Mouse (Mus musculus): ENCODE measurements around the gene Edn3. TPM values are rescaled to one million over a fixed set of nuclear protein-coding genes. Genes with fewer than 3 reads are reported as not detected.

The Edn3 gene
- polyA plus RNA-seq (2014; fragmentation: Nextera tagmentation; extraction: Ambion mirVana): 7.0 and 7.9 TPM in 2 replicates

- peak; percentile 44 for DNase-seq (ENCODE audit: low spot score)
- no peak within 1 kb of the TSS for H3K27ac ChIP-seq (ENCODE audit: low read depth, low read length)
- WGBS: under 1% methylated on average over 47 of the region's 48 CpGs
Observed at GRCm38 (mm10) chr2:174760479-174761121, at the start of gene Edn3. TSS of gene Edn3 (plus strand) at chr2:174760619.

GRCm38 (mm10) chr2:174712043-174712442, 48.4 kb upstream of the Edn3 start:
- Histone ChIP-seq H3K4me2 (ENCODE audit: low read depth) (no peak overlapping the region), H3K27me3 (ENCODE audit: control insufficient read depth, insufficient read depth, low read length) (no peaks in the 10 kb centered on the region), H3K27ac (ENCODE audit: low read depth, low read length) (no peak overlapping the region), H3K4me1 (ENCODE audit: control insufficient read depth, insufficient read depth, low read length) (no peaks in the 10 kb centered on the region), H3K36me3 (ENCODE audit: control insufficient read depth, insufficient read depth, low read length) (no peaks in the 10 kb centered on the region), H3K9ac (ENCODE audit: low read length) (no peak overlapping the region), H3K4me3 (ENCODE audit: low read depth, low read length) (no peak overlapping the region), H3K9me3 (ENCODE audit: control insufficient read depth, low read length) (no peaks in the 10 kb centered on the region)
- 100% methylated on average over 1 of the region's 1 CpGs for WGBS
- no peak for DNase-seq (ENCODE audit: low spot score)
- no peak for ATAC-seq (ENCODE audit: insufficient read depth, low FRiP score, low TSS enrichment)

More at GRCm38 (mm10) chr2:174760479-174761121, at the start of gene Edn3:
- peak within 1 kb of the TSS; percentile 39 for H3K4me3 ChIP-seq (ENCODE audit: low read depth, low read length)
- H3K4me2 ChIP-seq (ENCODE audit: low read depth): peak within 1 kb of the TSS; percentile 88
- H3K36me3 ChIP-seq (ENCODE audit: control insufficient read depth, insufficient read depth, low read length): no peaks in the 10 kb centered on the region
- ATAC-seq (ENCODE audit: insufficient read depth, low FRiP score, low TSS enrichment): peak; percentile 54
- H3K27me3 ChIP-seq (ENCODE audit: control insufficient read depth, insufficient read depth, low read length): no peaks in the 10 kb centered on the region
- no peaks in the 10 kb centered on the region; the same call in 1 of the 2 replicates for H3K4me1 ChIP-seq (ENCODE audit: control insufficient read depth, insufficient read depth, low read length)
- peak within 1 kb of the TSS; percentile 68 for H3K9ac ChIP-seq (ENCODE audit: low read length)
- no peaks in the 10 kb centered on the region for H3K9me3 ChIP-seq (ENCODE audit: control insufficient read depth, low read length)

- Histone ChIP-seq H3K4me1 (ENCODE audit: control insufficient read depth, insufficient read depth, low read length) (no peaks in the 10 kb centered on the region), H3K9me3 (ENCODE audit: control insufficient read depth, low read length) (no peaks in the 10 kb centered on the region), H3K36me3 (ENCODE audit: control insufficient read depth, insufficient read depth, low read length) (no peaks in the 10 kb centered on the region), H3K4me3 (ENCODE audit: low read depth, low read length) (no peak overlapping the region), H3K9ac (ENCODE audit: low read length) (no peak overlapping the region), H3K27me3 (ENCODE audit: control insufficient read depth, insufficient read depth, low read length) (no peaks in the 10 kb centered on the region), H3K4me2 (ENCODE audit: low read depth) (no peak overlapping the region), H3K27ac (ENCODE audit: low read depth, low read length) (no peak overlapping the region)
- ATAC-seq (ENCODE audit: insufficient read depth, low FRiP score, low TSS enrichment): no peak
- no peak for DNase-seq (ENCODE audit: low spot score)
Observed at GRCm38 (mm10) chr2:174715938-174716337, 44.5 kb upstream of the Edn3 start.

- ATAC-seq (ENCODE audit: insufficient read depth, low FRiP score, low TSS enrichment) (no peak), DNase-seq (ENCODE audit: low spot score) (no peak)
- 90% methylated on average over 4 of the region's 4 CpGs for WGBS
- no peak overlapping the region for H3K27ac ChIP-seq (ENCODE audit: low read depth, low read length)
- no peak overlapping the region for H3K4me2 ChIP-seq (ENCODE audit: low read depth)
- no peaks in the 10 kb centered on the region for H3K36me3 ChIP-seq (ENCODE audit: control insufficient read depth, insufficient read depth, low read length)
- H3K27me3 ChIP-seq (ENCODE audit: control insufficient read depth, insufficient read depth, low read length): no peaks in the 10 kb centered on the region
- no peaks in the 10 kb centered on the region for H3K4me1 ChIP-seq (ENCODE audit: control insufficient read depth, insufficient read depth, low read length)
- no peak overlapping the region for H3K4me3 ChIP-seq (ENCODE audit: low read depth, low read length)
- H3K9me3 ChIP-seq (ENCODE audit: control insufficient read depth, low read length): no peaks in the 10 kb centered on the region
- no peak overlapping the region for H3K9ac ChIP-seq (ENCODE audit: low read length)
Observed at GRCm38 (mm10) chr2:174717857-174718256, 42.6 kb upstream of the Edn3 start.

- Histone ChIP-seq H3K27me3 (ENCODE audit: control insufficient read depth, insufficient read depth, low read length) (no peaks in the 10 kb centered on the region), H3K4me1 (ENCODE audit: control insufficient read depth, insufficient read depth, low read length) (no peaks in the 10 kb centered on the region), H3K9ac (ENCODE audit: low read length) (no peak overlapping the region), H3K4me2 (ENCODE audit: low read depth) (no peak overlapping the region), H3K4me3 (ENCODE audit: low read depth, low read length) (no peak overlapping the region), H3K9me3 (ENCODE audit: control insufficient read depth, low read length) (no peaks in the 10 kb centered on the region), H3K36me3 (ENCODE audit: control insufficient read depth, insufficient read depth, low read length) (no peaks in the 10 kb centered on the region), H3K27ac (ENCODE audit: low read depth, low read length) (no peak overlapping the region)
- no peak for ATAC-seq (ENCODE audit: insufficient read depth, low FRiP score, low TSS enrichment)
- DNase-seq (ENCODE audit: low spot score): no peak
- WGBS: 76% methylated on average over 10 of the region's 10 CpGs
Observed at GRCm38 (mm10) chr2:174727114-174727823, 33.1 kb upstream of the Edn3 start.

- Histone ChIP-seq H3K27me3 (ENCODE audit: control insufficient read depth, insufficient read depth, low read length) (no peaks in the 10 kb centered on the region), H3K4me2 (ENCODE audit: low read depth) (no peak overlapping the region), H3K9me3 (ENCODE audit: control insufficient read depth, low read length) (no peaks in the 10 kb centered on the region), H3K27ac (ENCODE audit: low read depth, low read length) (no peak overlapping the region), H3K36me3 (ENCODE audit: control insufficient read depth, insufficient read depth, low read length) (no peaks in the 10 kb centered on the region), H3K4me3 (ENCODE audit: low read depth, low read length) (no peak overlapping the region), H3K9ac (ENCODE audit: low read length) (no peak overlapping the region), H3K4me1 (ENCODE audit: control insufficient read depth, insufficient read depth, low read length) (no peaks in the 10 kb centered on the region)
- ATAC-seq (ENCODE audit: insufficient read depth, low FRiP score, low TSS enrichment) (no peak), DNase-seq (ENCODE audit: low spot score) (no peak)
- WGBS: 83% methylated on average over 5 of the region's 5 CpGs
Observed at GRCm38 (mm10) chr2:174731939-174732338, 28.5 kb upstream of the Edn3 start.

- no peaks in the 10 kb centered on the region for H3K27me3 ChIP-seq (ENCODE audit: control insufficient read depth, insufficient read depth, low read length)
- no peak for ATAC-seq (ENCODE audit: insufficient read depth, low FRiP score, low TSS enrichment)
- WGBS: 94% methylated on average over 1 of the region's 1 CpGs
Observed at GRCm38 (mm10) chr2:174735270-174735669, 25.1 kb upstream of the Edn3 start.

GRCm38 (mm10) chr2:174747182-174747581, 13.2 kb upstream of the Edn3 start:
- WGBS: 90% methylated on average over 1 of the region's 1 CpGs
- H3K4me3 ChIP-seq (ENCODE audit: low read depth, low read length): no peak overlapping the region
- no peak overlapping the region for H3K27ac ChIP-seq (ENCODE audit: low read depth, low read length)
- H3K4me2 ChIP-seq (ENCODE audit: low read depth): no peak overlapping the region
- no peak for ATAC-seq (ENCODE audit: insufficient read depth, low FRiP score, low TSS enrichment)
- H3K27me3 ChIP-seq (ENCODE audit: control insufficient read depth, insufficient read depth, low read length): no peaks in the 10 kb centered on the region
- H3K9ac ChIP-seq (ENCODE audit: low read length): no peak overlapping the region
- H3K4me1 ChIP-seq (ENCODE audit: control insufficient read depth, insufficient read depth, low read length): no peaks in the 10 kb centered on the region
- no peaks in the 10 kb centered on the region for H3K36me3 ChIP-seq (ENCODE audit: control insufficient read depth, insufficient read depth, low read length)
- no peaks in the 10 kb centered on the region for H3K9me3 ChIP-seq (ENCODE audit: control insufficient read depth, low read length)
- DNase-seq (ENCODE audit: low spot score): no peak

More at GRCm38 (mm10) chr2:174735270-174735669, 25.1 kb upstream of the Edn3 start:
- Histone ChIP-seq H3K9ac (ENCODE audit: low read length) (no peak overlapping the region), H3K4me3 (ENCODE audit: low read depth, low read length) (no peak overlapping the region), H3K4me1 (ENCODE audit: control insufficient read depth, insufficient read depth, low read length) (no peaks in the 10 kb centered on the region), H3K27ac (ENCODE audit: low read depth, low read length) (no peak overlapping the region), H3K4me2 (ENCODE audit: low read depth) (no peak overlapping the region), H3K9me3 (ENCODE audit: control insufficient read depth, low read length) (no peaks in the 10 kb centered on the region), H3K36me3 (ENCODE audit: control insufficient read depth, insufficient read depth, low read length) (no peaks in the 10 kb centered on the region)
- no peak for DNase-seq (ENCODE audit: low spot score)

- H3K4me2 ChIP-seq (ENCODE audit: low read depth): no peak overlapping the region
- H3K27ac ChIP-seq (ENCODE audit: low read depth, low read length): no peak overlapping the region
- no peak overlapping the region for H3K9ac ChIP-seq (ENCODE audit: low read length)
- 75% methylated on average over 8 of the region's 8 CpGs for WGBS
- H3K4me1 ChIP-seq (ENCODE audit: control insufficient read depth, insufficient read depth, low read length): no peaks in the 10 kb centered on the region
- no peak for DNase-seq (ENCODE audit: low spot score)
- H3K36me3 ChIP-seq (ENCODE audit: control insufficient read depth, insufficient read depth, low read length): no peaks in the 10 kb centered on the region
- H3K9me3 ChIP-seq (ENCODE audit: control insufficient read depth, low read length): no peaks in the 10 kb centered on the region
- no peaks in the 10 kb centered on the region for H3K27me3 ChIP-seq (ENCODE audit: control insufficient read depth, insufficient read depth, low read length)
- ATAC-seq (ENCODE audit: insufficient read depth, low FRiP score, low TSS enrichment): no peak
- no peak overlapping the region for H3K4me3 ChIP-seq (ENCODE audit: low read depth, low read length)
Observed at GRCm38 (mm10) chr2:174748381-174748780, 12.0 kb upstream of the Edn3 start.
